Mouse (Mus musculus) erythroblast, embryonic 14.5 days (primary cell): ENCODE measurements around the gene 4930522H14Rik.

Experiments
- GATA1 ChIP-seq: IDR thresholded peaks from 2 replicates; pipeline ENCODE4 v1.6.1; 2012; ENCODE audit warnings: low read length, inconsistent platforms, mixed read lengths
- TAL1 ChIP-seq: IDR thresholded peaks from 3 replicates; pipeline ENCODE4 v1.6.1; 2012; ENCODE audit warnings: low read length, inconsistent platforms, mixed read lengths

DNA sequence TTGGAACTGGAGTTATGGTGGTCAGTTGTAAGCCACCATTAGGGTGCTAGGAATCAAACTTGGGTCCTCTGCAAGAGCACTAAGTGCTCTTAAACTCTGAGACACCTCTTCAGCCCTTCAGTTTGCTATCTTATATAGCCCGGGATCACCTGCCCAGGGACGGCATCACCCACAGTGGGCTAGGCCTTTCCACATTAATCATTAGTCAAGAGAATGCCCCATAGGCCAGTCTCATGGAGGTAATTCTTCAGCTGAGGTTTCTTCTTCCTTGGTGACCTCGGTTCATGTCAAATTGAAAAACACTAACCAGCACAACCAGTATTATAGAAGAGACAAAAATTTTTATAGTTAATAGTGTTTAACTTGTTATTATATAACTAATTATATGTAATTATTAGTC is 47.3 kb upstream of the 4930522H14Rik start:
- TF ChIP-seq GATA1: no peak
- TF ChIP-seq TAL1: no peak
